Mouse (Mus musculus): ENCODE data around the gene Abca7.
"Not testable (repeated sequence)": the region's sequence is repeated elsewhere in the genome, so short reads cannot be mapped to it uniquely, and the experiment has no call there.

Abca7 gene

DNA sequence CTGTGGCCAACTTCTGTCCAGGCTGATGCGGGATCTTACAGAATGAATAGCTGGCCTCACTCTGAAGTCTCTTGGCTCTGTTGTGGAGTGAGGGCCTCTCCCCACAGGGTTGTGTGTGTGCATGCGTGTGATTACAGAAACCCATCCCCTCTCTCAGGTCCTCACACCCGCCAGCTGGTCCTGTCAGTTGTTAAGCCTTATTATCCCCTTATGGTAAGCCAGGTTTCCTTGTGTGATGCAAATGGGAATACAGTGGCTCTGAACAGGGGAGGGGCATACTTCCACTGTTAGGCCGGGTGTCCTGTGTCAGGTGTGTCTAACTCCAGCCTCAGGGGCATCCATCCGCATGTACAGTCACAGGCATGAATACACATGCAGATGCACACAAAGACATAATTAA, 49.5 kb downstream of the Abca7 start:
- no peak for DNase-seq (ENCODE audit: low read depth, low spot score)

DNA sequence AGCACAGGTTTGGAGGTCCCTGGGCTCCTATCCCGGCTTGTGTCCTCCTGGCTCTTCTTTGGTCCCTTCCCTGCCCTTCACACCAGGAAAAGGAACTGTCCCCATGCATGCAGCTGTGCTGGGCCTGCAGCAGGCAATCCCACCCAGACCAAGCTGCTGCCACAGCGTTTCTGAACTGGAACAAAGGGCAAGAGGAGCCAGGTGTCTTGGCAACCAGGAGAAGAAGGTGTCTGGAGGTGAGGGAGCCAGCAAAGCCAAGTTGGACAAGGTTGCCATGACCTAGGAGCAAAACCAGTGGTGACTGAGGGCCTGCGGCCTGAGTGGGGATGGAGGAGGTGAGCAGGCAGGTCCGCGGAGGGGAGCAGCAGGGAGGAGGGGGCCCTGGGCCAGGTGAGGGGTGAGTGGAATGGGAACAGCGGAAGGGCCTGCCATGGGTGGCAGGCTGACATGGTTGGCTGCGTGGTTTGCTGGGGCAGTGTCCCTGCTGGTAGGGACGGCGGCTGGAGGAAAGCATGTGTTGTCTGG, 50.8 kb downstream of the Abca7 start, which contains the start of gene Gpx4:
Gpx4 (plus strand) TSS at position 126 of the 525 bp plus-strand sequence.
- DNase-seq (ENCODE audit: low read depth, low spot score), result no peak

DNA sequence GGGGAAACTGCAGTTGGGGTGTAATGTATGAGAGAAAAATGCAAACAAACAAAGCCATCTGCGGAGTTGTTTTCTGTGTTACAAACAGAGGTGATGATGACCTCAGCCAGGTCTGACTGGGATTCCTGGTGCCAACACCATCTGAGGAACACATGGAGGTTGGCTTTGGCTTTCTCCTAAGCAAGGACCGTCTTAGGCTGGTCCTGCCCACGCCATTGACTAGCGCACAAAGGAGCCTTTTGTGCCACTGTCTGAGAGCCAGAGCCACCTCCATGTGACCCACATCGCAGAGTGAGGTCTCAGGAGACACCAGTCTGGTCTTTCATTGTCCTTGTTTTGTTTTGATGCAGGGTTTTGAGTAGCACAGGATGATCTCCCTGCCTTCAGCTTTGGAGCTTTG, 52.1 kb downstream of the Abca7 start:
- peak; percentile 58 for DNase-seq (ENCODE audit: low read depth, low spot score)

- no peak for DNase-seq (ENCODE audit: low read depth, low spot score)
Measured at GRCm38 (mm10) chr10:80048834-80049233, 52.5 kb downstream of the Abca7 start.

DNA sequence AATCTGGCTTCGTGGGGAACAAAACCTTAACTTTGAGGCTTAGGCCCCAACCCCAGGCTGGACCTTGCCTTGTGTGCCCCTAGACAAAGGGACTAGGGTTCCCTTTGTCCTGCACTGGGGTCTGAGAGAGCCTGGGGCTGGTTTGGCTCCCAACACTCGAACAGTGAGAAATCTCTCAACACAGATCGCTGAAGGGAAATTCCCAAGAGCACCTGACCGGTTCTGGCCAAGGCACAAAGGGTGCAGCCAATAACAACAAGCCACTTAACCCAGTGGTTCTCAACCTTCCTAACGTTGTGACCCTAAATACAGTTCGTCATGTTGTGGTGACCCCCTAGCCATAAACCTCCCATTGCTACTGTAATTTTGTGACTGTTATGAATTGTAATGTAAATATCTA, 54.0 kb downstream of the Abca7 start:
- no peak for DNase-seq (ENCODE audit: low read depth, low spot score)

- no peak for DNase-seq (ENCODE audit: low read depth, low spot score)
Measured at GRCm38 (mm10) chr10:80050885-80051617, 54.8 kb downstream of the Abca7 start.

- no peak for DNase-seq (ENCODE audit: low read depth, low spot score)
Measured at GRCm38 (mm10) chr10:80051618-80052373, 55.5 kb downstream of the Abca7 start.

- DNase-seq (ENCODE audit: low read depth, low spot score), result no peak
Measured at GRCm38 (mm10) chr10:80052374-80052764, 56.1 kb downstream of the Abca7 start.

DNA sequence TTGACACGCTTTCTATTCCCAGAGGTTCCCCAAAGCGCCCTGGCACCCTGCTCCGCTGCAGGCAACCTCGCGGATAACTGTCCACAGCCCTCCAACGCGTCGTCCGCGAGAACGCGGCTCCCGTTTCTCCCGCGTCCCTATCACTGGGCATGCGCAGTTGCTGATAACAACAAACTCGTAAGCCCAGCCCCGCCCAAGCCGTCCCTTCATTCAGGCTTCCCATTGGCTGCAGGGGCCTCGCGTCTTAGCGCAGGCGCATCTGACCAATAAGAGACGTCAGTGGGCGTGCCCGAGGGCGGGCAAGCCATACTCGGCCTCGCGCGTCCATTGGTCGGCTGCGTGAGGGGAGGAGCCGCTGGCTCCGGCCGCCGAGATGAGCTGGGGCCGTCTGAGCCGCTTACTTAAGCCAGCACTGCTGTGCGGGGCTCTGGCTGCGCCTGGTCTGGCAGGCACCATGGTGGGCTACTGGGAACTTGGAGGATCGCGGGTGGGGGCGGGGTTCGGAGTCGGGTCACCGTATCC, 57.0 kb downstream of the Abca7 start:
- DNase-seq (ENCODE audit: low read depth, low spot score), result peak; percentile 100

GRCm38 (mm10) chr10:80053831-80054815, 57.8 kb downstream of the Abca7 start:
- peak; percentile 67 for DNase-seq (ENCODE audit: low read depth, low spot score)

- not testable (repeated sequence) for DNase-seq (ENCODE audit: low read depth, low spot score)
Measured at GRCm38 (mm10) chr10:80054911-80055310, 58.6 kb downstream of the Abca7 start.

DNA sequence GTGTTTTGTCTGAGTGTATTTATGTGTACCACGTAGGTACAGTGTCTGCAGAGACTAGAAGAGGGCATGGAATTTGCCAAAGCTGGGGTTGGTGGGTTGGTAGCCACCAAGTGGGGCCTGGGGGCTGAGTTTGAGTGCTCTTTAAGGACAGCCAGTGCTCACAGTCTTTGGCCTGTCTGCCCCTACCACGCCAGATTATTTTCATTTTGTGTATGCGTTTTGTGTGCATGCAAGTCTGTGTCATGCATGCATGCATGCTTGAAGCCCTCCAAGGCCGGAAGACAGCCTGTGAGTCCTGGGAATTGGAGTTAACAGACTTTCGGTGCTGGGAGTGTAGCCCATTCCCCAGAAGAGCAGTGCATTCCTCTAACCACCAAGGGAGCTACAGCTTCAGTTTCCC, 59.1 kb downstream of the Abca7 start:
- DNase-seq (ENCODE audit: low read depth, low spot score), result no peak

DNA sequence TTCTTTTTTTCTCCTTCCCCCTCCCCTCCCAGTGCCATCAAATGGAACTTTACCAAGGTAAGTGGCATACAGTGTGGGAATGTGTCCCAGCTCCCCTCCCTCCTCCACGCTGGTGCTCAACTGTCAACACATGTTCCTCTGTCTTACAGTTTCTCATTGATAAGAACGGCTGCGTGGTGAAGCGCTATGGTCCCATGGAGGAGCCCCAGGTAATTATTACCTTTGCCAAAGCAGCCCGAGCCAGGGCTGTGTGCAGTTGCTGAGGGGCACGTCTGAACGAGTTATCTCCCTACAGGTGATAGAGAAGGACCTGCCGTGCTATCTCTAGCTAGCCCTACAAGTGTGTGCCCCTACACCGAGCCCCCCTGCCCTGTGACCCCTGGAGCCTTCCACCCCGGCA, 59.6 kb downstream of the Abca7 start:
- DNase-seq (ENCODE audit: low read depth, low spot score), result no peak

DNA sequence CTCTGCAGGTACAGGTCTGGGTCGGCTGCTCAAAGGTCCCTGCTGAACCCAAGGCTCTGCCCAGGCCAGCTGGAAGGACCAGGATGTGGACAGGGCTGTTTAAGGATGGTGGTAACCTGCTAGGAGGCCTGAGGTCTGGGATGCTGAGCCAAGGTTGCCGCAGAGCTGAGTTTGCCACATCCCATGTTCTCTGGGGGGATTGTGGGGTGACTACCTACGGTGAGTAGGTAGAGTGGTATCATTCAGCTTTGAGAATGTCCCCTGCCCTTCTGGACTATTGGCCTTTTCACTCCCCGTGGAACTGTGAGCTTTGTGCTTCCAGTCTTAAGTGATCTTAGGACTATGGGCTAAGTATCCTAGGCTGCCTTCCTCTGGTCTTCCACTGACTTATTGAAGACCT, 60.2 kb downstream of the Abca7 start:
- DNase-seq (ENCODE audit: low read depth, low spot score), result no peak

- DNase-seq (ENCODE audit: low read depth, low spot score), result no peak
Measured at GRCm38 (mm10) chr10:80056976-80057682, 60.8 kb downstream of the Abca7 start.

- no peak for DNase-seq (ENCODE audit: low read depth, low spot score)
Measured at GRCm38 (mm10) chr10:80057683-80058326, 61.5 kb downstream of the Abca7 start.

GRCm38 (mm10) chr10:80063104-80063503, 66.8 kb downstream of the Abca7 start:
- DNase-seq (ENCODE audit: low read depth, low spot score), result no peak

DNA sequence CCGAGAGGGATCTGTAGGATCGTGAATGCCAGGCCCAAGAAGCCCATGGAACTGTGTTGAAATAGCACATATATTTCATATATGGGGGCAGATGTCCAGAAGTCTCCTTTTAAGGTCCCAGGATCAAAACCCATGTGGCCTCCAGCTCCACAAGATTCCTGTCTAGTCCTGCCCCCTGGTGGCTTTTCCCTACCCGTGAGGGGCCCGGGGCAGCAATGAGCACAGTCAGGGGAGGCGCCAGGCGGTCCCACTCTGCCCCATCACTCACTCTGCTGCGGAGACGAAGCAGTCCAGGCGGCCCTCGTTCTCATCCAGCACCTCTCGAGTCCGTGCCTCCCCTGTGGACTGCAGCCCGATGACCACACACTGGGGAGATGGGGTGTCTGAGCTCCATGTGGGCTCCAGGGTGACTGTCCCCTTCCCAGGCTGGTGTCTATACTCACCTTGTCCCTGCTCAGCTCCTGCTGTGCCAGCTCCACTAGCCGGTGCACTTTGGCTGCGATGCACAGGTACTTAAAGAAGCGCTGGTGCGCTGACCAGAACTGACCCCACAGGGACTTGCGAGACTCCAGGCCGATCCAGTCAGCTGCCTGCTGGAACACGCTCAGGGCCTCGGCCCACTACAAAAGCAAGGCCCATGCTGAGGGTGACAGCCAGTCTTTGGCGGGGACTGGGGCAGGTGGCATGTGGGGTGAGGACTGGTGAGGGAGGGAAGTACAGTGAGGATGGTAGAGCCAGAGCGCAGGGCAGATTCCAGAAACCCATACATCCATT, 67.8 kb downstream of the Abca7 start:
- no peak for DNase-seq (ENCODE audit: low read depth, low spot score)
